Comparison of ENCODE assay signal across 9 mouse cellular contexts in the genomic region with DNA sequence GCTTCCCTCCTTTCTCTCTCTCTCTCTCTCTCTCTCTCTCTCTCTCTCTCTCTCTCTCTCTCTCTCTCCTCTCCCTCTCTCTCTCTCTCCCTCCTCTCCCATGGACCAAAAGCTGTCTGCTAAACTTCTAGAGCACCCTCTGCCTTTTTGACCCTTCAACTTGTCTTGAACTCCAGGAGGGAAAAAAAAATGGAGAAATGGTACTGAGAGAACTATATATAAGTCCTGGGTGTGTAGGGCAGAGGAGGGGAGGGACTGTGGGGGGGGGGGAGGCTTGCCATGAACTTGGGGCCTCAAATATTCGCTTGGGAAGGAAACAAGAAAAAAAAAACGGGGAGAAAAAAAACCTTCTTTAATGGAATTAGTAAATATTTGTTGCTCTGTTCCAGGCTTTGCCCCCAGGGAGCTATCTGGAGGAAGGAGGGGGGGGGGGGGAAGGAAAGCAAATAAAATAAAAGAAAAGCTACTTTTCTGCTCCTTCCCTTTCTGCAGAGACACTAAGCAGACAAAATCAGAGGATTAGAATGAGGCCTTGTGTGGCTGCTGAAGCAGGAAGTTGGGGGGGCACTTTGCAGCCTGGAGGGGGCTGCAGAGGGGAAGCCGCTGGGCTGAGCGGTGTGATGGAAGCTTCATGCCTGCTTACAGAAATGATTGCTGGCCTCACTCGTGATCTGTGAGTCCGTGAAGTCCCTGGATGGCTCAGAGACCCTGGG.
DNase-seq lines count a peak whose midpoint lies in the region; ATAC-seq lines count a peak whose summit lies in the region.
"Had no signal": no experiment of that assay in that cellular context is flagged by ENCODE, and none has a peak within 500 bp of the region (broad histone marks: within the 10 kb centered on the region; RNA-seq: fewer than 3 reads in every experiment).

No protein-coding gene starts in this region.

- peaks cover 8% of the 10 kb centered on the region; the same call in 1 of the 2 replicates for H3K27me3 ChIP-seq in heart, embryonic 10.5 days (ENCODE audit: insufficient read depth, poor library complexity, severe bottlenecking)
- no peaks in the 10 kb centered on the region for H3K27me3 ChIP-seq in embryonic facial prominence, embryonic 12.5 days
- H3K27me3 ChIP-seq in forebrain, embryonic 16.5 days (replicated peaks; ENCODE audit: control insufficient read depth, insufficient read depth, low read length): no peaks in the 10 kb centered on the region
- H3K27me3 ChIP-seq: CH12.LX had no signal

- peak overlapping the region; percentile 81 for H3K27ac ChIP-seq in heart, embryonic 10.5 days
- H3K27ac ChIP-seq in embryonic facial prominence, embryonic 12.5 days: peak overlapping the region; percentile 81
- H3K27ac ChIP-seq in forebrain, embryonic 16.5 days (ENCODE audit: low read length): no peak overlapping the region

- no peaks in the 10 kb centered on the region for H3K9me3 ChIP-seq in heart, embryonic 10.5 days
- H3K9me3 ChIP-seq in embryonic facial prominence, embryonic 12.5 days: no peaks in the 10 kb centered on the region
- H3K9me3 ChIP-seq in forebrain, embryonic 16.5 days (ENCODE audit: control insufficient read depth, low read length): no peaks in the 10 kb centered on the region

- peaks cover 16% of the 10 kb centered on the region for H3K4me1 ChIP-seq in heart, embryonic 10.5 days
- H3K4me1 ChIP-seq in embryonic facial prominence, embryonic 12.5 days: peaks cover 17% of the 10 kb centered on the region
- H3K4me1 ChIP-seq in forebrain, embryonic 16.5 days (replicated peaks; ENCODE audit: control insufficient read depth, insufficient read depth, low read length): no peaks in the 10 kb centered on the region; the same call in 1 of the 2 replicates

- intact Hi-C loops in heart, postnatal 25 days (cut with DNase I): loop anchor here (10.0 kb wide), 1 partner anchor 274 kb away; a partner anchor contains a TSS

- peak overlapping the region; percentile 45 for H3K9ac ChIP-seq in embryonic facial prominence, embryonic 12.5 days
- no peak overlapping the region for H3K9ac ChIP-seq in forebrain, embryonic 16.5 days (replicated peaks; ENCODE audit: low read depth, low read length)

- DNase-seq in heart, embryonic 10.5 days (ENCODE audit: low spot score): peak; percentile 77
- no peak for DNase-seq in heart, postnatal 25 days (ENCODE audit: low spot score)
- peak; percentile 68 for DNase-seq in kidney, postnatal 10 days
- DNase-seq in retina, postnatal 1 day: peak; percentile 37
- DNase-seq in adrenal gland, adult 18-20 months (ENCODE audit: low spot score in 2 of 2): no peak
- no peak for DNase-seq in urinary bladder, postnatal 14 days (ENCODE audit: low spot score)

- H3K4me3 ChIP-seq in heart, embryonic 10.5 days: peak overlapping the region; percentile 18; the same call in 1 of the 2 replicates
- H3K4me3 ChIP-seq in embryonic facial prominence, embryonic 12.5 days: no peak overlapping the region
- no peak overlapping the region for H3K4me3 ChIP-seq in forebrain, embryonic 16.5 days (replicated peaks; ENCODE audit: low read length)

- 17% methylated on average over 6 of the region's 6 CpGs for WGBS in heart, embryonic 10.5 days
- WGBS in embryonic facial prominence, embryonic 12.5 days: 4% methylated on average over 6 of the region's 6 CpGs
- 26% methylated on average over 6 of the region's 6 CpGs for WGBS in forebrain, embryonic 16.5 days

- no peak for ATAC-seq in embryonic facial prominence, embryonic 12.5 days (ENCODE audit: insufficient number of reproducible peaks, insufficient read depth, low FRiP score, low TSS enrichment)
- no peak for ATAC-seq in forebrain, embryonic 16.5 days

- no peaks in the 10 kb centered on the region for H3K36me3 ChIP-seq in heart, embryonic 10.5 days
- no peaks in the 10 kb centered on the region for H3K36me3 ChIP-seq in embryonic facial prominence, embryonic 12.5 days
- no peaks in the 10 kb centered on the region for H3K36me3 ChIP-seq in forebrain, embryonic 16.5 days (ENCODE audit: control insufficient read depth, insufficient read depth)

- 0 out of 2 replicates have a peak overlapping the region, but pooled peaks have one; percentile 13 for H3K4me2 ChIP-seq in embryonic facial prominence, embryonic 12.5 days (replicated peaks)
- H3K4me2 ChIP-seq in forebrain, embryonic 16.5 days (ENCODE audit: low read length): no peak overlapping the region

Comparison
In these comparisons a context has a peak if more than half of its experiments do, and no peak if none do; other contexts are left out.
1. DNase-seq: peak in heart, embryonic 10.5 days (single experiment), kidney, postnatal 10 days (single experiment) and retina, postnatal 1 day (single experiment); none in heart, postnatal 25 days (single experiment), adrenal gland, adult 18-20 months (0 of 2) and urinary bladder, postnatal 14 days (single experiment).